Mouse (Mus musculus) hematopoietic stem cell, adult 5-6 weeks (primary cell): Measurements from ENCODE around the gene Pde6h. TPM values are rescaled to one million over a fixed set of nuclear protein-coding genes. Genes with fewer than 3 reads are reported as not detected.

Source experiments
- ATAC-seq, 2 experiments: fragments of 125-278 bp in 1 of 2; replicated peaks in 1 of 2; 2 replicates each; pipeline ENCODE4 v1.8.0; 2016 to 2017; ENCODE audit warnings: inconsistent platforms in 2 of 2, mild to moderate bottlenecking in 2 of 2, moderate number of reproducible peaks in 2 of 2, low read depth in 1 of 2, moderate TSS enrichment in 1 of 2; ENCODE audit not compliant: low FRiP score in 2 of 2, poor library complexity in 2 of 2, severe bottlenecking in 2 of 2, insufficient read depth in 1 of 2, low TSS enrichment in 1 of 2
- total RNA-seq: library from RNA; stranded (forward); fragments of 172-1452, 232-1000 nt; gene quantifications from 2 replicates; pipeline ENCODE4 v1.2.3, GENCODE M21; 2017

Gene Pde6h
- total RNA-seq, 1 experiment from 2014 or later, result not detected

- ATAC-seq, result no peak
Measured at GRCm38 (mm10) chr6:136990557-136990956, 66.9 kb downstream of the Pde6h start.

GRCm38 (mm10) chr6:136993574-136993973 is 69.9 kb downstream of the Pde6h start:
- no peak for ATAC-seq

- no peak for ATAC-seq
Measured at GRCm38 (mm10) chr6:136995533-136995932, 71.9 kb downstream of the Pde6h start.

- no peak for ATAC-seq
Measured at GRCm38 (mm10) chr6:136996336-136996735, 72.7 kb downstream of the Pde6h start.

- no peak for ATAC-seq
Measured at GRCm38 (mm10) chr6:136998181-136998580, 74.5 kb downstream of the Pde6h start.

- no peak for ATAC-seq
Measured at GRCm38 (mm10) chr6:136999009-136999408, 75.4 kb downstream of the Pde6h start.

- ATAC-seq, result no peak; a peak in 1 of 4 replicates
Measured at GRCm38 (mm10) chr6:136999707-137000446, 76.2 kb downstream of the Pde6h start.

- ATAC-seq, result no peak
Measured at GRCm38 (mm10) chr6:137000706-137001105, 77.1 kb downstream of the Pde6h start.

GRCm38 (mm10) chr6:137001267-137002168 is 77.9 kb downstream of the Pde6h start:
- ATAC-seq, result no peak

- no peak for ATAC-seq
Measured at GRCm38 (mm10) chr6:137002169-137002514, 78.5 kb downstream of the Pde6h start.

GRCm38 (mm10) chr6:137004359-137004758 is 80.7 kb downstream of the Pde6h start:
- ATAC-seq, result no peak

GRCm38 (mm10) chr6:137011187-137011586 is 87.6 kb downstream of the Pde6h start:
- ATAC-seq, result peak in 1 of 2 experiments; percentile 37; a peak in 1 of 4 replicates

- ATAC-seq, result no peak
Measured at GRCm38 (mm10) chr6:137014346-137014745, 90.7 kb downstream of the Pde6h start.

GRCm38 (mm10) chr6:137017216-137017973 is 93.8 kb downstream of the Pde6h start:
- ATAC-seq, result no peak
